Mouse (Mus musculus) right cerebral cortex, postnatal 4 days (tissue): Measurements from ENCODE around the gene Fkbp5.

Source experiments
- DNase-seq: peaks from one replicate; pipeline ENCODE4 v3.0.0-alpha.2; 2022

The Fkbp5 gene

DNA sequence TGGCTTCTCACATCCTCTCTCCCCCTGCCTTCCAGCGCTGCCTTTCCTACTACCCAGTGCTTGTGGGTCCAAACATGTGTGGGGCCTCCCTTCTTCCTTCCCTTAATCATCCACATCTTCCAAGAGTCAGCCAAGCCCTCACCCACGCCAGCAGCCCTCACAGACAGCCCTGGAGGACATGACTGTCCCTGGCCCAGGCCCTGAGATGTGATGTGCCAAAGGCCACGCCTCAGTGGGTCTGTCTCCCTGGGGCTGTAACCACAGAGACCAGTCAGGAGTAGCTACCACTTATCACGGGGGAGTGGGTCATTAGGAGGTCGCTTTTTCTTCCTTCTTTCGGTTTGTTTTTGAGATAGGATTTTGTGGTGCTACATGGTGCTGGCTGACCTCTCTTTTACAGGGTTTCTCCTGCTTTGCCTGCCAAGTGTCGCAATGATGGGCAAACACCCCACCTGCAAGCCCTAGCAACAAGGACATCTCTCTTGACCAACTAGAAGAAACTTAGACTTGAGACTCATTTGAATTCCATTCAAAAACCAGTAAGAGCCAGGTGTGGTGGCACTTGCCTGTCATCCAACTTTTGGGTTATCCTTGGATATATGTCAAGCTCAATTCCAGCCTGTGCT is 15.0 kb downstream of the Fkbp5 start:
- DNase-seq: no peak

DNA sequence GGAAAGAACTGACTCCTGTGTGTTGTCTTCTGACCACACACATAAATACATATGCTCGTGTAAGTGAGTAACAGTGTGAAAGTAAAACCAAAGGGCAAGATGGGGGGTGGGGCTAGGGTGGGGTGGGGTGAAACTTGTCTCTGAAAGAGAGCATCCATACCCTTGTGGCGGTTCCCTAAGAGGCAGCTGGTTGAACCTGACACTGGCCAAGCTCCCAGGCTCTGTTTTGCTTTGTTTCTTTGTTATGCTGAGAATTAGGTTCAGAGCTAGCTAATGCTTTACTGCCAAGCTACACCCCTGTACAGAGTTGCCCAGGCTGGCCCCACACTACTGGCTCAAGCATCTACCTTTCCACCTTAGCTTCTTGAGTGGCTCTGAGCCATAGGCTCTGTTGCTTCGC is 16.9 kb downstream of the Fkbp5 start:
- DNase-seq: no peak

DNA sequence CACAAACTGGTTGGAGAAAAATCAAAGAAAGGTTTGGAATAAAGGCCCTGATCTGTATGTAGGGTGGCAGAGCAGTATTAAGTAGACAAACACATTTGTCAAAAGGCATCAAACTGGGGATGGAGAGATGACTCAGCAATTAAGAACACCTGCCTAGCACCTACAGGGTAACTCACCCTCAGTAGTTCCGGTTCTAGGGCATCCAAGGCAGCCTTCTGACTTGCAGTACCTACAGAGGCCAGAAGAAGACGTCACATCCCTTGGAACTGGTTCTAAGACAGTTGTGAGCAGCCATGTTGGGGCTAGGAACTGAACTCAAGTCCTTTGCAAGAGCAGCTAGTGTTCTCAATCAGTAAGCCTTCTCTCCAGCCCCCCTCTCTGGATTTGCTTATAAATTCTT is 18.1 kb downstream of the Fkbp5 start:
- no peak for DNase-seq

DNA sequence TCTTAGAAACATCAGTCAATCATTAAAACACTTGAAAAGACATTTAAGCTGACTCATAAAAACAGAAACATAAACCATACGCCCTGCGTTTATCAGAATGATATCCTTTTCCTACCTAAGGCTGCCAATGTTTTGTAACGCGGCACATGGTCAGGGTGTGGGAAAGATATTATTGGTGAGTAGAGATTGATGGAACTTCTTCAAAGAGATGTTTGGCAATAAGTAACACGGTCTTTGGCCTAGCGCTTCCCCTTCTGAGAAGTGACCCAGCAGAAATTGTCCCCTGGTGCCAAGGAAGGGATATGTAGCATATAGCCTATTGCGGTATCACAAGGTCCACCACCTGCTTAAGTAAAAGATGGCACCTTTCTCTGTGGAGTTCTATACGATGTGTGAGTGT is 21.5 kb downstream of the Fkbp5 start:
- no peak for DNase-seq

DNA sequence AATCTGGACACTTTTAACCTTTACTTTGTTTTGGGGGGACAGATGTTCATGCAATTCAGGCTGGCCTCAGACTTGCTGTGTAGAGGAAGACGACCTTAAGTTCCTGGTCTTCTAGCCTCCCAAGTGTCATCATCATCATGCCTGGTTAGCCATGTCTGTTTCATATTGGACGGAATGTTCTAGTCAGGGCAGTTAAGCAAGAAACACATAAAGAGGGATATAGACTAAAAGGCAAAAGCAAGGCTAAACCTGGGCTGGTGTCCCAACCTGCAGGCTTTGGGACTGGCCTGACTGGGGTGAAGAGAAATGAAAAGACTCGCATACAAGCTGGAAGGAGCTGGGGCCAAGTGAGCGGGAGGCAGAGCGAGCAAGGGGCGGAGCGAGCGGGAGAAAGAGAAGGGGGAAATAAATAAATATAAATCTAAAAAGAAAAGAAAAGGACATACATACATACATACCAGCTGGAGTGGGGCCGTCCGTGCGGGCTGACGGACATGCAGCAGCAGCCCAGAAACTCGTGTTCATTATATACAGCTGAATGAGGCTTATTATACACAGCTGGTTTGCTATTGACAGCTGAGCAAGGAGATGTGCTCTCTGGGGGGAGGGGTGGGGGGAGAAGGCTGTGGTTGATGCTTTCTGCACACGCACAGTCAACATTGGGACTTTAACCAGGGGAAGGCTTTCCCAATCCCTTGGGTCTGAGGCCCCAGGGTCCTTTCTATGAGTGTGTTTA is 26.1 kb downstream of the Fkbp5 start:
- no peak for DNase-seq

DNA sequence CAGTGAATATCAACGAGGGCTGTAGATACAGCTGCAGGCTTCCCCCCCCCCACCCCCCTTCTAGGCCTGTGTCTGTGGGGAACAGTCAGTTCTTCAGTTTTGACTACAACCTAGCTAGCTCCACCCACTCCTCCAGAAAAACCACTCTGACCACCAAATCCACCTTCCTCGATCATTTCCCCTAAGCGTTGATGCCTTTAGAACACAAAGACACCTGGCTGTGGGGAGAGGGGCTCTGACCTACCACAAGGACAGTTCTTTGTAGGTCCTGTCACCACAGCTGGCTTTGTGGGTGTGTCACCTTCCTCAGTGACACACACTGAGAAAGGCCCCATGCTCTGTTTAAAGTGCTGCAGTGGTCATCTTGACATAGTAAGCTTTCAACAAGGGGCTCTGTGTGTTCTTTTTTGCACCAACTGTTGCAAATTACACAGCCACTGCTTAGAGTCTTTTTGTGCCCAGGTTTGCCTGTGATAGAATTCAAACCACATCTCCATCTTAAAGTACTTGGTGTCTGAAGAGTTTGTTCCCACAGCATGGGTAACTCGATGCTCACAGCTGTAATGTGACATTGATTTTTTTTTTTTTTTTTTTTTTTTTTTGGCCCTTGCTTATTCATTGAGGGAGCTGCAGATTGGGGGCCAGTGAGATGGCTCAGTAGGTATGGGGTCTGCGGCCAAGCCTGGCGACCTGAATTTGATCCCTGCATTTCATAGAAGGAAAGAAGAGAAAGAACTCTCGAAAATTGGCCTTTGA is 28.9 kb downstream of the Fkbp5 start:
- no peak for DNase-seq

DNA sequence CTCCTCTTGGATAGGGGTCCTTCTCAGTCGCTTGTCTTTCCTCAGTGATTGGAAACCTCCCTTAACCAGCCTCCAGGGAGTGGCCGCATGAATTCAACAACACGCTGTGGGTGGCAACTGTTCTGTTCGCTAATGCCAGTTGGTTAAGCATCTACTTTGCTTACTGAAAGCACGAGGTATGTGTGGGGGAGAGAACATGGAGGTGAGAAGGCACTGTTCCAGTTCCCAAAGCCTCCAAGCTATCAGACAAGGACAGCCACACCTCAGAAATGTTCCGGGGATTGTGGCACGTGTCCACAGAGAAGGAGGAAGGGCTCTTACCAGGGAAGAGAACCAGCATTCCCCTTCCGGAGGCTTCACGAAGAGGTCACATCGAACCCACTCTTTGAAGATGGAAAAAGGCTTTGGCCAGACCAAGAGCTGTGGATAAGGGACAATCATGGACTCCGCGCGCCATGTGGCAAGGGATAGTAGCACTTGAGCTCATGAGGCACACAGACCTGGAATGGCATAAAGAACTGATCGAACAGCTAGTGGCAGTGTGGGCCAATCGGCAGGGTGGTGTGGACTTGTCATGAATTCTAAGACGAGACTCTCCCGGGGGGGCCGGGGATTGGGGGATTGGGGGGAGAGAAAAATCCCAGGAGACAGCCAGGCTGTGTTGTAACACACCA is 29.6 kb downstream of the Fkbp5 start:
- no peak for DNase-seq

DNA sequence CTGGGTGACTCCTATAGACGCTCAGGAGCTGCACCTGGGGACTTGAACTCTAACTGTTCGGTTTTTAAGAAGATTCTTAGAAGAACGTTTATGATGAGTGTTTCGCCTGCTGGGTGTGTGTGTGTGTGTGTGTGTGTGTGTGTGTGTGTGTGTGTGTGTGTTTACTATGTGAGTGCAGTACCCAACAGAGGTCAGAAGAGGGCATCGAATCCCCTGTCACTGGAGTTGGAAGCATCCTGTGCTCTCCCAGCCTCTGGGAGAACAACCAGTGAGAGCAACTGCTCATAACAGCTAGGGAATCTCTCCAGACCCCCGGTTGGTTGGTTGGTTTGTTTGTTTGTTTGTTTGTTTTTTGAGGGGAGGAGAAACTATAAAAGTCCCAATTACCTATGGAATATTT is 30.6 kb downstream of the Fkbp5 start:
- DNase-seq: no peak

DNA sequence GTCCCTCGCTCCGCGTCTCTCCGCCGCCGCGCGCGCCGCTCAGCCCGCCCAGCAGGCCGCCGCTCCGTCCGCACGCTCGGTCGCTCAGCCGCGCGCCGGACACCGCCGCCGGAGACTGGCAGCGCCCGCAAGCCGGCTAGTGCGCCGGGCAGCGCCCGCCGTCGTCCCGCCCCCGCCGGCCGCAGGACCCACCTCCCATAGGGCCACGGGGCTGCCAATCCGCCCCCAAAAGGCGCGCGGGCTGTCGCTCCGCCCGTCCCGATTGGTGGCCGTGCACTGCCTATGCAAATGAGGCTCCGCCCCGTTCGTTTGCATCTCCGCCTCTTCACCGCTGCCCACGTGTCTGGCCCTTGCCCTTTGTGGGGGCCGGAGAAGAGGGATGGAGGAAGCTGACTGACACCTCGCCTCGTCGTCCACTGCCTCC is 31.3 kb downstream of the Fkbp5 start:
- DNase-seq: peak; percentile 98

DNA sequence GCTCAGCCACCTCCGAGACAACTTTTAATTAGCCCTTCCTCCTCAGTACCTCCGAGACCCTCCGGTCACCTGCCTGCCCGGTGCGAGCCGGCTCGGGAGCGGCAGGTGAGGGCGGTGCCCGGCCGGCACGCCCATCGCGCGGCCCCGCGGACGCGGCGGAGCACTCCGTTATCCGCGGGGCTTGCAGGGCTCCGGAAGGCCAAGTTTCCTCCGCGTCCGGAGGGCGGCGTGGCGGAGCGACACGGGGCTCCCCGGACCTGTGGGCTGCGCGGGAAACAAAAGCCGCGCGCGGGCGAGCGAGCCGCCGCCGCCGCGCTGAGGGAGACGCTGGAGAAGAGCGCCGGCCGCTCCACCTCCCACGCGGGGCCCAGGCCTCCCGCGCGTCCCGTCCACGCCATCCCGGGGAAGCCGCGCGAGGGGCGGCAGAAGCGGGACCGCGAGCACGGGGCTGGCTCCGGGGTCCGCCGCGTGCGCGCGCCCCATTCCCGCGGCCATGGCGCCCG is 31.8 kb downstream of the Fkbp5 start:
- peak; percentile 43 for DNase-seq

DNA sequence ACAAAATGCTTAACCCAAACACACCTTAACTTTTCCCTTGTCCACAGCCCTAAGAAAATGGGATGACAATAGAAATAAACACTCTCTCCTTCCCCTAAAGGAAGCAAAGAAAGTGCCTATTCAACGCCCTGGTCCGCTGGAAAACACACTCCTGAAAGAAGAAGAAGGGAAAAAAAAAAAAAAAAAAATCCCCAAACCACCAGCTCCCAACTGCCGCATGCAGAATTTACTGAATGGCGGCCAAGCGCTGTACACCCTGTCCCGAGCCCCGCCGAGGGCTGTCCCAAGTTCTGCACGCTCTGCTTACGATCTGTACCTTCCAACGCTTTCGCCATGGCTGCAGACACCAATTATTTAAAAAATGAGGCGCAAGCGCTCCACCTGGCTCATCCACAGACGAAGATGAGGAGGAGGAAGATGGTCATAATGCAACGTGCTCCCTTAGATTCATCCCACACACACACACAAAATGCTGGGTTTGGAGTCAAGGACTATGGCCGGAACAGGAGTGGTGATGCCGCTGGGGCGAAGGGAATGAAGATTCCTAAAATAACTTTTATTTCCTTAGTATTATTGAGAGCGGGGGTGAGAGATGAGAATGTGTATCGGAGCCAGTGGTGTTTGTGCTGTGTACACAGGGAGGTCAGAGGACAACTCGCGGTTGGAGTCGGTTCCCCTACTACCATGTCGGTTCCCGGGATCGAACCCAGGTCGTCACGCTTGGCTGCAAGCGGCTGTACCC is 32.5 kb downstream of the Fkbp5 start:
- peak; percentile 36 for DNase-seq

DNA sequence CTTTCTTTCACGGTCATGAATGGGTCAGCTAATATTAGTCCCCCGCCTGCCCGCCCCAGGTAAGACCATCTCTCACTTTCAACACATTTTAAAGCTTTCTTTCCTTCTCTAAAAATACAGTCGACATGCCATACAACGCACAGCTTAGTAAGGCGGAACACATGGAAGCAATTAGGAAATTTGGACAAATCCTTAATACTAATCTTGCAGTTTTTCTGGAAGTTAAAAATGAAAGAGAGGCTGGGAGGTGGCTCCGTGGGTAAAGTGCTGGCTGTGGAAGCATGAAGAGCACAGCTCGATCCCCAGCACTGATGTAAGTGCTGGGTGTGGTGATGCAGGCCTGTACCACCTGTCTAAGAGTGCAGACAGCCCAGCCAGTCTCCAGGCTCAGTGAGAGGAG is 39.9 kb downstream of the Fkbp5 start:
- DNase-seq: no peak

DNA sequence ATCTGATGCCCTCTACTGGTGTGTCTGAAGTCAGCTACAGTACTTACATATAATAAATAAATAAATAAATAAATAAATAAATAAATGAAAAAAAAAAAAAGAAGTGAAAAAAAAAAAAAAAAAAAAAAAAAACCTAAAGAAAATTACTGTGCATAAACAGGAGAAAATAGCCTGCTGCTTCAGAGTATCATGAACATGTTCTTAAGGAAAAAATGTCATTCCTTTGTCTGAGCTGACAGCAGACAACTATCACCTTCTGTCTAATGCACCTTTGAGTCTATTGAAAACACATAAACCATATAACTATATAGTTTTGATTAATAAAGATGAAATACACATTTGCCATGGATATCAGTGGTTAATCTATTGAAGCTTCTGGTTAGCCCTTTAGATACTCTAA is 40.9 kb downstream of the Fkbp5 start:
- DNase-seq: no peak

DNA sequence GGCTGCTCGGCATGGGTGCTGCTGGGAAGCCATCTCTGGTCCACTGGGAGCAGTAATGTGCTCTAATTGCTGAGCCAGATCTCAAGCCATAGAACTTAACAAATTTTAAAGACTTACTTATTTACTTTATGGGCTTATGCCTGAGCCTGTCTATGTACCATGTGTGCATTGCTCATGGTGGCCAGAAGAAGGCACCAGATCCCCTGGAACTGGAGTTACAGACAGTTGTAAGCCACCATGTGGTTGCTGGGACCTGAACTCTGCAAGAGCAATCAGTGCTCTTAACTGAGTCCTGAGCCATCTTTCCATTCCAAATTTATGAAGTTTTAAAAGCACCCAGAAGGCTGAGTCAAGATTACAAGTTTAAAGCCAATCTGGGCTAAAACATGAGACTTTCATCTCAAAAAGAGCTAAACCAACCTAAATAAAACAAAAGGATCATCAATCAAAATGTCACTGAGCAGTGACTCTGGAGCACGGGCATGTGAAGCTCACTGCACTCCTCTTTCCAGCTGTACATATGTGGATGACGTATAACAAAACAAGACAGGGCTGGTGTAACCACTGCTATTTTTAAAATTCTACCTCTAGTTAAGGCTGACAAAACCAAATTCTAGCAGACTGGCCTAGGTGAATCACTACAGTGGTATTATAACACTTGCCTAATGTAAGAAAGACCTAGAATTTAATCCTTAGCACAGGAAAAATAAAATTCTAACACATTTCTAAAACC is 41.6 kb downstream of the Fkbp5 start:
- DNase-seq: no peak

DNA sequence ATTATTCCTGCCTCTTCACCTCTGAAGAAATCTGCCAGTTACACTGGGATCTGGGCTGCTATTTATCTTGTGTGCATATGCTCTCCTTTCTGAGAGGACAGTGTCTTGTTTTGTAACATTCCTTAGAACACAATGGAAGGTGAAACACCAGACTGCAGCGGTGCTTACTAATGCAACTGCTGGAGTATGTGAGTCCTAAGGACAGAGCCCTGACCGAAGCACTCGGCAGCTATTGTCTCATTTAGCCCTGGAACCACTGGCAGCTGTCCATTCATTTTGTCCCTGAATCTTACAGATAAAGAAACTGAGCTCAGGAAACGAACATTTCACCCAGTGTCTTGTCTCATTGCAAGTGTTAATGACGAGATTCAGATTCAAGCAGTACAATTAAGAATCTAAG is 44.6 kb downstream of the Fkbp5 start:
- DNase-seq: no peak

DNA sequence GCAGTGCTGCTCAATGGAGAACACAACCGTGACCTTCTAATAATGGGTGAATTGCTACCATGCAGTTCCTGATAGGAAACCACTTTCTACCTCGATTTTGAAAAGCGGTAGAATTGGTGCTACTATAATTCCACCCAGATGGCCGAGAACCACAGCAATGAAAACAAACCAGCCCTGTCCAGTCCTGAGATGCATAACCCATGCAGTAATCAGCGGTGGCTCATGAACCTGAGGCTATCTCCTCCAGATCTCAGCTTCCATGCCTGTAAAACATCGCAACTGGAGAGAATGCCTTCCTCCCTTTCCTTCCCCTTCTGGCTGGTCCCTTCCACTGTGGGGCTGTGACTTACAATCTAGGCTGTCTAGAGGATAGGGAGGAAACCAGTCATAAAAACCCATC is 46.5 kb downstream of the Fkbp5 start:
- no peak for DNase-seq

DNA sequence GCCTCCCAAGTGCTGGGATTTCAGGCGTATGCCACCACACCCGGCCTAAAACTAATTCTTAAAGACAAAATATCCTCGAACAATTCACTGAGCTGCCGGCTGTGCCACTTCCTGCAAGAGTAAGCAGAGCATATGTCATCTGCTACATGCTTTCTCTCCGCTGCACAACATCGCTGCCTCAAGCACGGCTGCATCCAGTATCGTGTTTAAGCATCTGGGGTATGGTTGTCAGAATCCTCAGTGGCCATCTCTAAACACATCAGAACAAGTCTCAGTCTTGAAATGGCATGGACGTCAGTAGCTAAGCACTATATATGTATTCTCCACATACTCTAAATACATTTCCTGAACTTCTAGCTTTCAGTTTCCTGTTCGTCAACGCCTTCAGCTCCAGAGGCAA is 49.6 kb downstream of the Fkbp5 start:
- no peak for DNase-seq

DNA sequence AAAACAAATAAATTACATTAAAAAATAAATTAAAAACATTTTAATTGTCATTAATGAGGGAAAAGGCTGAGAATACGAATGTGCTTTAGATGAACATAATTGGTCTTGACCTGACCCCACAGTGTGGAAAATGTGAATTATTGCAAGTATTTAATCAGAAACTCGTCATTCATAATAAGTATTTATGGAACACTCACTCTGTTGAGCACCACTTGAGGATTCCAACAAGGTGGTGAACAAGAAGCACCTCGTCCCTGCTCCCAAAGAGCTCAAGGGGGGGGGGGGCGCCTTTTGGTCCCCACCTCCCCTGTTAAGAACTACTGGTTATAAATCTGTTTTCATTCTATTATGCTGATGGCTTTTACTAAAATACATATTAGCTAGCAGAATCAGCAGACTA is 51.4 kb downstream of the Fkbp5 start:
- no peak for DNase-seq

DNA sequence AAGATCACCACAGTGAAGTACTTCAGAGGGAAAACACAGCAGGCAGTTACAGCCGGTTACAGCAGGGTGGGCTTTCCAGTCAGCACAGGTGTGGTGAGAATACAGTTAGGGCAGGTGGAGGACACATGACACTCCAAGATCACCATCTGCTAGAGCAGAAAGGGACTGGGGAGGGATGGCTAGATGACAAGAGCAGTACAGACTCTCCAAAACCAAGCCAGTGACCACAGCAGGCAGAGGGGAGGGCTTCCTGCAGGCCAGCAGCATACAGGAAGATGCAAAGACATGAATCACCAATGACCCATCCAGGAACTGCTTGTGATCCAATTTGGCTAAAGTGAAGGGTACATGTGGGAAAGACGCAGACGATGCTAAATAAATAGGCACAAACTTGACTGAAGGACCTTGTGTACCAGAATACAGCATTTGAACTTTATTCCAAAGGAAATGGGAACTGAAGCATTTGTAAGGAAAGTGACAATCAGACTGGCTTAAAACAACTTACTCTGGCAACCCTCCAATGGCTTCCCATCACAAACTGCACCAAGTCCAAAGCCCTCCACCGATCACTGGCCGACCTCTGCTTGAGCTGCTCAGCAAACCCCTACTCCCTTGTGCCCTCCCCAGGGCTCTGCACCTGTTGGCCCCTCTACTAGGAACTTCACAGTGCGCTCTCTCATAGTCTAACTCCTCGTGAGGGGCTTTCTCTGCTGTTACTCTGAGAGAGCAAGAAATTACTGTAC is 53.5 kb downstream of the Fkbp5 start:
- DNase-seq: no peak

DNA sequence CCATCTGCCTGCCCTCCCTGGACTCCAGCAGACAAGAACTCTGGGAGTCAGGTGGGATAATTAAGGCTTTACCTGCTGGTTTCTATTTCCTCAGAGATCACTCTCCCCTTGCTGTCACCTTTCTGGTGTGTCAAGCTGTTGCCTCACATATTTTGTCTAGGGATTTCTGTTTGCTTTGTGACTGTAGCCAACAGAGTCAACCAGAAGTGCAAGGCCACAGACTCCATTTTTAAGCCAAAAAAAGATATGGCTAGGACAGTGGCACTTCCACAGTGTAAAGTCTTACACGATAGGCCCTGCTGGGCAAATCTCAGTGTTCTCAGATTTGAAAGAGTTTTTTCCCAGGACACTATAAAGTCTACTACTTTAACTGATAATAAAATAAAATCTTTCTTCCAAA is 56.9 kb downstream of the Fkbp5 start:
- no peak for DNase-seq

DNA sequence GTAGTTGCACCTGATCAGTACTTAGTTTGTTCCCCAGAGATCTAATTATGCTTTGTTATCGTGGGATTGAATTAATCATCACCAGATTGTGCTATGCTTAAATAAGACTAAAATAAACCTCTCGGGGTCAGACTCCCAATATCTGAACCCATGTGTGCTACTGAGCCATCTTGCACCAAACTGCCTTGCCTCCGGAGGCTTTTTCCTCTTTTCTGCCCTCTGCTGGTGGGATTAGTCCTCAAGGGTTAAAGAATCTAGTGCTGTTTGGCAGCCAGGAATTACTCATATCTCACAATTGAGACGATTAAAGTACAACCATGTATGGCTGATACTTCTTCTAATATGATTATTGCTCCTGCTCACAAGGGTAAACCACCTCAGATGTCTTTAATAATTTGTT is 62.2 kb downstream of the Fkbp5 start:
- no peak for DNase-seq
